Mouse (Mus musculus): ENCODE measurements around the gene Grid1.

GRCm38 (mm10) chr14:35326306-35326705 lies 506.4 kb downstream of the Grid1 start:
- TF ChIP-seq FLI1 (IDR thresholded peaks at IDR 0.05; ENCODE audit: low read length) = no peak
- no peak for TF ChIP-seq GATA1 (IDR thresholded peaks at IDR 0.05; ENCODE audit: borderline replicate concordance, low read length)
